Mouse (Mus musculus): Measurements from ENCODE around the gene Slc44a3.

DNA sequence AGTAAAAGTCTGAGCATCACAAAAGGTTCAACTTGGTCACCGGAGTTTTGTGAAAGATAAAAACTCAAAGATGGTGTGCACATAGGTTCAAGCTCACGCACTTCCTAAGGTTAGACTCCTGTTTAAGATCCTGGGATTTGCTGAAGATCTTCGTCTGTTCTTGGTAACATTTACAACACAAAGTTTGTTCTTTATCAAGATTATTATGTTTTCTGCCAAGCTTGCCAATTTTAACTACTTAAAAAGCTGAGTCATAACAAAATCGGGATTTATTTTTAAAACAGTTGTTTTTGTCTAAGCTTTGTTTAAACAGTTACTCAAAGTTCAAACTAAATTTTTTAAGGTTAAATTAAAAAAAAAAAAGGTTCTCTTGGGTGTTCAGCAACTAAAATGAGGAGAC, 34.7 kb upstream of the Slc44a3 start:
- no peak for TF ChIP-seq CTCF (IDR thresholded peaks at IDR 0.05; ENCODE audit: extremely low read depth, insufficient read length, insufficient replicate concordance, low read depth, low read length)
- no peak for TF ChIP-seq POLR2A (IDR thresholded peaks at IDR 0.05; ENCODE audit: low read depth, low read length)

All from small intestine, adult 2 months (tissue).